Mouse (Mus musculus) retina, embryonic 14.5 days (tissue): ENCODE measurements around the gene Sbpl.

ENCODE experiments used
- DNase-seq: peaks from one replicate; pipeline ENCODE4 v3.0.0-alpha.2; 2015; ENCODE audit warnings: low spot score

The Sbpl gene

DNA sequence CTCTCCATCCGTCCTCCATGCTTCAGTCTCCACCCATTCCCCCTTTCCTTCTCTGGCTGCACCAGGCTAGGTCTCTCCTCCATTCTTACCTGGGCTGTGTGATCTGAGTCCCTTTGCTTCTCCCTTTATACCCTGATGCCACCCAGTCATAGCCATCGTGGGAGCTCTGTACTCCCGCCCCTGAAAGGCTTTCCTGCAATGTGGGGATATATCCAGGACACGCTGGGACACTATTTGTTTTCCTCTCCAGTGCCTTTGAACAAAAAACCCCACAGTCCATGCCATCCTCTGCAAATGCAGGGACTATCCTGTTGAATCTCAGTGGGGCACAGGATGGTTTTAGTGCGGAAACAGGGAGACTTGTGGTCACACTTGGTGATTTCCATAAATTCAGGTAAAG is at the start of gene Sbpl:
Gene Sbpl (minus strand): TSS at position 101 of the 400 bp plus-strand sequence.
- no peak for DNase-seq

GRCm38 (mm10) chr17:24004071-24004665 is 49.1 kb upstream of the Sbpl start:
- no peak for DNase-seq

- no peak for DNase-seq
Observed at GRCm38 (mm10) chr17:24000404-24000803, 45.3 kb upstream of the Sbpl start.

- no peak for DNase-seq
Observed at GRCm38 (mm10) chr17:23998383-23998782, 43.3 kb upstream of the Sbpl start.

DNA sequence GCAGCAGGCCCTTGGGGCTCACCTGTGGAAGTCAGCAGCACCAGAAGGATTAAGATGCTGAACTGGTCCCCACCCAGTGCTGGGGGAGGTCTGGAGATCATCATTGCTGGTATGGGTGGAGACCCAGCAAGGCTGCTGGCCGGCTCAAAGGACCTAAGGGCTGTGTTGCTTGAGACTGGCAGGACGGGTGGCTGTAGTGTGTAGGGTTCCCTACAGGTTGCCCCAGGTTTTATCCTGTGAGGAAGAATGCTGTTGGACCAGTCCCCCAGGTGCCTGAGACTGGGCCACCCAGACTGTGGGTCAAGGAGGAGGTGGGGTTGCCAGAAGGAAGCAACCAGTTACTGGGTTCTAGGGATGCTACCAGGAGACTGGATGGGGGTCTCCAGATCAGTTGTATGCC is 42.8 kb upstream of the Sbpl start, which contains the start of gene Prss22:
Gene Prss22 (minus strand): TSS at position 200 of the 400 bp plus-strand sequence.
- no peak for DNase-seq

DNA sequence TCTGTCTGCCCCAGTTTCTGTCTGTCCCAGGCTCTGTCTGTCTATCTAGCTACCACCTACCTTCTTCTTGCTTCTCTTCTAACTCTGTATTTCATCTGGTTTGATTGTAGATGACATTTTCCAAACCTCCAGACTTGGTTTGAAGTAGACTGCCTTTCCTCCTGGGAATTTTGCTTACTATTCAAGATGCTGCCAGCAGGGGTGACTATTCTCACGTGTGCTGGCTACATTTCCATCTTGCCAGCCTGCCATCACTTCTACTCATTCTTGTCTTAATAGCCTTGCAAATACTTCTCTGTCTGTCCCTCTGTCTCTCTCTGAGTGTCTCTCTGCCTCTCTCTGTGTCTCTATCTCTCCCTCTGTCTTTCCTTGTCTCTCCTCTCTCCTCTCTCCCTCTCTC is 40.3 kb upstream of the Sbpl start:
- DNase-seq, result peak; percentile 7

- no peak for DNase-seq
Observed at GRCm38 (mm10) chr17:23994667-23995066, 39.6 kb upstream of the Sbpl start.

DNA sequence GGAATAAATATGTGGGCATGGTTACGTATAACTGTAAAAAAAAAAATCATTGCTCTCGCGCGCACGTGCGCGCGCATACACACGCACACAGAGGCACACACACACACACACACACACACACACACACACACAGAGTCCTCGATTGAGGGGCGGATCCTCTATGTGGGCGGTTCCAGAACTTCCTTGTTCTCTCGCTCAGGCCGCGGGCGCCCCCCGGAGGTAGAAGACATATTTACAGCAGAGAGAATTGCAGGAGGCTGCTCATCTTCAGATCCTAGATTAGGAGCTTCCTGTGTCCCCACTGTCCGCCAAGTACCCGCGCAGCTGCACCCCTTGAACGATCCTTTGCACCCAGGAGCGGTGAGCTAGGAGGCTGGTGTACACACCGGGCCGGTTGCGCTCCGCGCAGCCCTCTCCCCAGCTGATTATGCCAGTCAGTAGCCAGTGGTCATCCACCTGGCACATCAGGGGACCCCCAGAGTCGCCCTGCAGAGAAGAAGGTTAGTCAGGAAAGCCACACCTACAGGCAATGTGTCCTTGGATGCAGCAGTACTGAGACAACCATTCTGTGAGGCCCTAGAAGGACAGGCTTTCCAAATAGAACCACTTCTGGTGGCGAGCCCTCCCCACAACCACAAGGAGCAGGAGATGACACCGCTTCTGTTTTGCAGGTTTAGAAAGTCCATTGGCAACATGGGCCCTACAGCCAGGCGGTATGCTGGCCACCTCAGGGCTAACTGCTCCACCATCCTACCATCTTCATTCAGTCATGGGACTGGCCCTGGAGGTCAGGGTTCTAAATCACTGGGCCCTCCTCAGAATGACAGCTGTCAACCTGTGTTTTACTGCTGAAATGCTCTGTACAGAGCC is 38.7 kb upstream of the Sbpl start:
- peak; percentile 95 for DNase-seq

DNA sequence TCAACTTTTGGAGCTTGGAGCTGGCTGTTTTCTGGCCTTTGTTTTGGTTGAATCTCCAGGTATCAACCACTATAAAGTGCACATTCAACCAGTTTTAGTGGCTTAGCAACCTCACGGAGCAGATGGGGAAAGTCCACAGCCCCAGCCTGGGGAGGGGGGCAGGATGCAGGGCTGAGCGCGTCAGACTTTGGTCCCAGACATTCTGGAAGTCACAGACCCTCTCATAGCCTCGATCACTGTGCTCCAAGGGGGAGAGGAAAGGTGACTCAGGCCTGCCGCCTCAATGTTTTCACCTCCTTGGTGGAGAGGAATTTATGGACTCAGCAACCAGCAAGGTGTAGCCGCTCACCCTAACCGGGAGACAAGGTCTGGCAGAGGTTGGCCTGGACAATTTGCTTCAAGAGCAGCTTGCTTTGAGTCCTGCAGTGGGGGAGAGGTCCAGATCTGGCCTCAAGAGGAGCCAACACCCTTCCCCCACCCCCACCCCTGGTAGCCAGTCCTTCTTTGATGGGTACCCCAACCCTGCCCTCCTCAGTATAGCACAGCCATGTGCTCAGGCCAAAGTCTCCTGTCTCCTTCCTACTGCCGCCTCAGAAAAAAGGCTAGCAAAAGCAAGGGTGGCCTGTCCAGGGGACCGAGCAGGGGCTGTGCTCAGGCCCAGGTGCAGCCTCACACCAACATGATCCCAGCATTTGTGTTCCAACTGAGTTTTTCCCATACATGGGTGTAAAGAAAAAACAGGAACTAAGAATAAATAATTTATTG is 37.9 kb upstream of the Sbpl start:
- peak; percentile 2 for DNase-seq

DNA sequence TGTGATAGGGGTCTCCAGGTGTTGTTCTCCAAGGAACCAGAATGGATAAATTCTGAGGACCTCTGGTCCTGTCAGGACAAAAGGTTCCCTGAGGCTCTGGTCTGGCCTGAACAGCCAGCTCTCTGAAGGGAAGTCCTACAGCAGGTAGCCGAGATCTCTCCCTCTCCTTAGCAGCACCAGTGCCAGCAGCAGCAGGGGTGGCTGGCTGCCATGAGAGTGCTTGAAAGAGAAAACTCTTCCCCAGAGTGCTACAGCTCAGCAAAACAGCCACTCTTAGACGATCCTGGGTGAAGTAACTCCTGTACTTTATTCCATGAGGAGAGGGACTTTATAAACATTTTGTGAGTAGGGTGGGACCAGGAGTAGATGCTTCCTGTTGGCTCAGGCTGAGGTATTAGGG is 34.7 kb upstream of the Sbpl start:
- no peak for DNase-seq

DNA sequence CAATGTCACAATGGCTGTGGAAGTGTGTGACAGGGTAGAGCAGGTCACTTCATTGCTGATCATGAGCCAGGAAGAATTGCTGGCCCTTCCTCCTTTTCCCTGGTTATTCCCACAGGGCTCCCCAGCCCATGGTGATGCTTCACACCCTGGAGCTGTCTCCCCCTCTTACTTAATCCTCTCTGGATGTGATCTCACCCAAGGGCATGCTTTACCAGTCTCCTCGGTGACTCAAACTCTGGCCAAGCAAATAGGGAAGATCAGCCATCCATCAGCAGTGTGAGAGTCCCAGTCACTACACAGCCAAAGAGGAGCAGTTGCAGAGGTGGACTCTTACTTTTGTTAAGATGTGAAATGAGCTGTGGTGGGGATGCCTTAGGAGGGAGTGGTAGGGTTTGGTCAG is 29.9 kb upstream of the Sbpl start:
- DNase-seq, result no peak

GRCm38 (mm10) chr17:23982912-23983311 is 27.8 kb upstream of the Sbpl start:
- no peak for DNase-seq

- DNase-seq, result no peak
Observed at GRCm38 (mm10) chr17:23980297-23980909, 25.3 kb upstream of the Sbpl start, which contains the start of gene Prss30. TSS of gene Prss30 (minus strand) at chr17:23980566.

DNA sequence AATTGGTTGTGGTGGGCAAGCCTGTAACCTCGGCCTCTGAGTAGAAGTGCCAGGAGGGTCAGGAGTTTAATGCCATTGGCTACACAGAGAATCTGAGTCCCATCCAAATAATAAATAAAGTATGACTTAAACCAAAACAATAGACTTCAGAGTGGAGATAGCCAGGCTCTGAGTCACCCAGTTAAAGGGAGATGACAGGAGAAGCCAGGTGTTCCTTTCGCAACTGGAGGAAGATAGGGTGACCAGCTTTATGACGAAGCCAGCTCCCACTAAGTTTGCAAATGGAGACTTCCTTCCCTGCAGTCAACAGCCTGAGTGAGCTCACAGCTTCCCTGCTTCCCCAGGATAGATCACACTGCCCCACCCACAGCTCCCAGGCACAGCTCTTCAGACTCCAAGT is 24.4 kb upstream of the Sbpl start:
- DNase-seq, result no peak

GRCm38 (mm10) chr17:23976665-23977064 is 21.6 kb upstream of the Sbpl start:
- DNase-seq, result no peak

DNA sequence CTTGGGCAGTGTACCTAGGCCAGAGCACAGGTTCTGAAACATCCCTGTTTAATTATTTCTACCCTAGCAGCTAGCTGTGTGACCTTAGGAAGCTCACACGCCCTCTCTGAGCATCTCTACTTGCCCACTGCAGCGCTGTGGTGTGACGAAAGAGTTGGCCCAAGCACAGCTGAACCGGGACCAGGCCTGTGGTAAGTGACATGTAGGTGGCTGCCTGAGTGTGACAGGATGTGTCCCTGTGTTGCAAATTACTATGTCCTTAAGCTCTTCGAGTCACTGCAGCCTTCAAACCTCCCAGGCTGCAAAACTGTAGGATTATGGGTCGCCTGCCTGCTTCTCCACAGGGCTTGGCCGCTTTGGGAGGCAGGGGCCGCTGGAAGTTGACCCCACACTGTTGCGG is 16.2 kb upstream of the Sbpl start:
- no peak for DNase-seq

GRCm38 (mm10) chr17:23969231-23969630 is 14.2 kb upstream of the Sbpl start:
- peak; percentile 79 for DNase-seq

DNA sequence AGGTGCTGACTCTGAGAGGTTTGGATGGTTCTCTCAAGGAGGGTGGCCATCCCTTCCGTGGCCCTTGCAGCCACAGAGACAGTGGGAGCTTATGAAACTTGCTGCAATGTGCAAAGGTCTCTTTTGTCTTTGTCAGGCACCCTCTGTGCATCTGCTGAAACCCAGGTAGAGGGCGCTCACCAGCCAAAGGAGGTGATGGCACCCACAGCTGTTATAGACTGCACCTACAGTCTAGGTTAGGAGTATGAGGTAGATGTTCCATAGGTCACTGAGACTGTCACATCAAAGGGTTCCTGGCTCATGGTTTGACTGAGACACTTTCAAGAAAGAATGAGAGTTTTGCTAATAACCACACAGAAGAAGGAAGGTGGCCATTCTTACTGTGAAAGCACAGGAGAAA is 13.7 kb upstream of the Sbpl start:
- DNase-seq, result no peak

DNA sequence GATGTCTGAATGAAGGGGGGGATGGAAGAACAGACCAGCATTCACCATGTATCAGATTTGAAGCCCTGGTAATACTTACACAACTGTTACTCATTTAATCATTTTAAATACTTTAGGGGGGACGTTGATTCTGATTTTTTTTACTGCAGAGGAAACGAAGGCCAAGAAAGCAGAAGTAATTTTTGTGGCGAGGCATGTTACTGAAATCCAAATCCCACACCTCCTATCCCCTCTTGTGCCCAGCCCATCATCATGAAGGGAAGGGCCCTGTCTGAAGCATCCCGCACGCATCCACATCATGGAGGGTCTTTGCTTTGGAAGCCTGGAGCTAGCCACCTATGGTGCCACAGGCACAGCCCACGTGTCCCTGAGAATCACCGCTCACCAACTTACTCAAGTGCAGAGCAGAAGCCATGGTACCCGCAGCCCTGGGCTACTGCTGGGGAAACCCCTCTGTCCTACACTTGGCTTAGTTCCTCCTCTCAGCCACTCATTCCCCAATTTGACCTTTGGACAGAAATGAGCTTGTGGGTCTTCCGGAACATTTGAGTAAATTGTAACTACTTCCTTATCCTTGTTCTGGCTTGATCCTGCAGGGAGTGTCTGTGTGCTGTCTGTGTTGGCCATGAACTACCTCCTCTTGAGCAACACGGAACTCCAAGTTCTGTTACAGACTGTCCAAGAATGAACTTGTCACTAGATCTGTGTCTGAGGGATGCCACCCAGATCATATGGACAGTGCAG is 11.8 kb upstream of the Sbpl start:
- no peak for DNase-seq

DNA sequence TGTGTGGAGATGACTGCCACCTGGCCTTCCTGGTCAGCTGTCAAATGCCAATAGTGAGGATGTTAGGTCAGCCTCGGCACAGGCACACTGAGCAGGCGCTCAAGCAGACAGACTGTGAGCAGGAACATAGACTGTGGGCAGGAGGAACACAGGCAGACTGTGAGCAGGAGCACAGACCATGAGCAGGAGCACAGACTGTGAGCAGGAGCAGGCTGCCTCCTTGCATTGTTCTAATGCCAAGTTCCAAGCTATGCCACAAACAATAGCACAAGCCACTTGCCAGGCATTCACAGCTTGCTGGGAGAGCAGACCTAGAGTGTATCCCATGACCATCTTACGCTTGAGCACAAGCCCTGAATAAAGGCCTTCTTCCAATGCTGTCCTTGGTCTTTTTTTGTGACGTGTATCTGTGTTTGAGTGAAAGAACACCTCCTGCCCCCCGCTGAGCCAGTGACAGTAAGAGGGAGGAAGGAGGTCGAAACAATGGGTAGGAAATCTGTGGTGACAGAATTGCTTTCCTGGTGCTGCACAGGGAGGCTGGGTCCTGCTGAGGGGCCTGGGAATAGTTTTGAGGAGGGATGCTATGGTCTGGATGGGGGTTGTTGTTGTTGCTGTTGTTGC is 10.8 kb upstream of the Sbpl start:
- peak; percentile 20 for DNase-seq

DNA sequence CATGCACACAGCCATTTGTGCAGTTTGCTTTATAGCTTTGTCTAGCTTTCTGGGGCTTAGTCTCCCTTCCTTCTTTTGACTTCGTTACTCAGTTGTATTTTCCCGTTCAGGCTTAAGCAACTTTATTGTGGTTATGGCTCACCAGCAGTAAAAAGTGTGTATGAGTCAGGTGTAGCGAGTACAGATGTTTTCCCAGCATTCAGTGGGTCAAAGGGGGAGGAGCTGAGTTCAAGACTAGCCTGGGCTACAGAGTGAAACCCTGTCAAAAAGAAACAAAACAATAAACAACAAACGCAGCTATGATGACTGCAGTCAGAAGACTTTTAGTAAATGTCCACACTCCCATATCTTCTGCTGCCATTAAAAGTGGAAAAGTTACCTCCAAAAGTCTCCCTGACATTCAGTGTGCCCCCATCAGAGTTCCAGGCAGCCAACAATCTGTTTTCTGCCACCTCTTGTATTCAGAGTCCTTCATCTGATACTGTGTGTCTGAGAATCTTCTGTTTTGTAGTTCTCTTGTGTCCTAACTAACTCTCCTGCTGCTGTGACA is 6.6 kb upstream of the Sbpl start:
- DNase-seq, result no peak
